24 mouse cellular contexts compared by ENCODE assay signal in the genomic region with DNA sequence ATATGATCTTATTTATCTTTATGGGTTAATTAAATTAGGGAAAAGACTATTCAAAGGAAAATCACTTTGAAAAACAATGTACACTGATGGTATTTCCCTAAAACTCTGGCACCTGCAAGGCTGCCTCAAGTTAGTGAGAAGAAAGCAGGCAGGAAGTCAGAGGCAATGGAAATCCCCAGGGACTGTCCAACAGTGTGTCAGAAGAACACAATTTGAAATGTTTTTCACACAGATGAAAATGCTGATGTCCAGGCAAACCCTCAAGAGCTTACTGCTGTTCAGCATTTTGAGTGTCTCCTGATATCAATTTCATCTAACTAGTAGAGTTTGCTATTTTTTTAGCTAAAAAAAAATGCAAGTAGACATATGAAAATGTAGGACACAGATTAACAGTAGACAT.
"Had no signal": no experiment of that assay in that cellular context is flagged by ENCODE, and none has a peak within 500 bp of the region (broad histone marks: within the 10 kb centered on the region; RNA-seq: fewer than 3 reads in every experiment).

No protein-coding gene starts in this region.

- H3K27ac ChIP-seq: kidney, embryonic 15.5 days; left cerebral cortex, adult 2 months; limb, embryonic 10.5 days; limb, embryonic 13.5 days; liver, embryonic 12.5 days; liver, embryonic 15.5 days; lung, embryonic 15.5 days; midbrain, embryonic 10.5 days; midbrain, embryonic 13.5 days; neural tube, embryonic 12.5 days; neural tube, embryonic 15.5 days; stomach, postnatal 0 days had no signal

- H3K27me3 ChIP-seq: kidney, embryonic 15.5 days; limb, embryonic 13.5 days; liver, embryonic 12.5 days; liver, embryonic 15.5 days; lung, embryonic 15.5 days; megakaryocyte, embryonic 14.5 days; midbrain, embryonic 13.5 days; neural tube, embryonic 12.5 days; neural tube, embryonic 15.5 days had no signal

- ATAC-seq: liver, embryonic 12.5 days; midbrain, embryonic 13.5 days had no signal

- DNase-seq: kidney, postnatal 10 days; kidney, postnatal 36 days; layer of hippocampus, postnatal 36 days; liver; lung, adult 18-20 months; lung, postnatal 10 days; lung, postnatal 36 days; right cerebral cortex, adult 18-20 months; right cerebral cortex, postnatal 14 days; right cerebral cortex, postnatal 4 days; thymus, postnatal 36 days had no signal

- H3K4me1 ChIP-seq: kidney, embryonic 15.5 days; limb, embryonic 10.5 days; limb, embryonic 13.5 days; liver, embryonic 12.5 days; liver, embryonic 15.5 days; lung, embryonic 15.5 days; megakaryocyte, embryonic 14.5 days; midbrain, embryonic 10.5 days; midbrain, embryonic 13.5 days; neural tube, embryonic 12.5 days; neural tube, embryonic 15.5 days had no signal

- H3K9me3 ChIP-seq: kidney, embryonic 15.5 days; limb, embryonic 10.5 days; limb, embryonic 13.5 days; liver, embryonic 12.5 days; liver, embryonic 15.5 days; lung, embryonic 15.5 days; megakaryocyte, embryonic 14.5 days; midbrain, embryonic 10.5 days; midbrain, embryonic 13.5 days; neural tube, embryonic 12.5 days; neural tube, embryonic 15.5 days had no signal

- H3K4me3 ChIP-seq: kidney, embryonic 15.5 days; left cerebral cortex, adult 2 months; limb, embryonic 10.5 days; limb, embryonic 13.5 days; liver, embryonic 12.5 days; liver, embryonic 15.5 days; lung, embryonic 15.5 days; megakaryocyte, embryonic 14.5 days; midbrain, embryonic 10.5 days; midbrain, embryonic 13.5 days; neural tube, embryonic 12.5 days; neural tube, embryonic 15.5 days had no signal

- H3K4me2 ChIP-seq: kidney, embryonic 15.5 days; limb, embryonic 13.5 days; liver, embryonic 12.5 days; liver, embryonic 15.5 days; lung, embryonic 15.5 days; midbrain, embryonic 13.5 days; neural tube, embryonic 12.5 days; neural tube, embryonic 15.5 days had no signal

- H3K36me3 ChIP-seq: kidney, embryonic 15.5 days; limb, embryonic 10.5 days; limb, embryonic 13.5 days; liver, embryonic 12.5 days; liver, embryonic 15.5 days; lung, embryonic 15.5 days; midbrain, embryonic 10.5 days; midbrain, embryonic 13.5 days; neural tube, embryonic 12.5 days; neural tube, embryonic 15.5 days had no signal

- H3K9ac ChIP-seq: kidney, embryonic 15.5 days; limb, embryonic 13.5 days; liver, embryonic 12.5 days; liver, embryonic 15.5 days; lung, embryonic 15.5 days; midbrain, embryonic 13.5 days; neural tube, embryonic 12.5 days; neural tube, embryonic 15.5 days had no signal
